ENCODE assay signal across 8 mouse cellular contexts in genomic region chr6:3967676-3968626, GRCm38 (mm10). TPM values are rescaled to one million over a fixed set of nuclear protein-coding genes. Genes with fewer than 3 reads are reported as not detected.
DNase-seq lines count a peak whose midpoint lies in the region; ATAC-seq and TF ChIP-seq lines count a peak whose summit lies in the region.

No protein-coding gene starts in this region.

- H3K4me2 ChIP-seq in embryonic facial prominence, embryonic 13.5 days, result peak overlapping the region; percentile 54
- peak overlapping the region; percentile 76 for H3K4me2 ChIP-seq in heart, embryonic 11.5 days
- peak overlapping the region; percentile 55 for H3K4me2 ChIP-seq in lung, embryonic 14.5 days
- peak overlapping the region; percentile 40 for H3K4me2 ChIP-seq in neural tube, embryonic 15.5 days

- intact Hi-C loops in left cerebral cortex, adult 2 months (cut with DNase I), result no loop called here

- no peak for ATAC-seq in embryonic facial prominence, embryonic 13.5 days (ENCODE audit: insufficient number of reproducible peaks, insufficient read depth, low FRiP score, low TSS enrichment, low read depth)
- no peak; the same call in 1 of the 2 replicates for ATAC-seq in heart, embryonic 11.5 days (replicated peaks; ENCODE audit: insufficient number of reproducible peaks, low FRiP score, low TSS enrichment)
- ATAC-seq in lung, embryonic 14.5 days (ENCODE audit: insufficient read depth), result peak; percentile 66; the same call in 1 of the 2 replicates
- no peak for ATAC-seq in neural tube, embryonic 15.5 days (ENCODE audit: low FRiP score)
- ATAC-seq in erythroblast, adult 5-6 weeks (replicated peaks; ENCODE audit: low FRiP score, poor library complexity, severe bottlenecking), result no peak

- no peak for TF ChIP-seq CTCF in left cerebral cortex, adult 2 months (IDR thresholded peaks at IDR 0.05)
- no peak for TF ChIP-seq CTCF in lung, embryonic 14.5 days (IDR thresholded peaks at IDR 0.05; ENCODE audit: low read depth)

- no peaks in the 10 kb centered on the region for H3K36me3 ChIP-seq in embryonic facial prominence, embryonic 13.5 days
- H3K36me3 ChIP-seq in heart, embryonic 11.5 days (ENCODE audit: control insufficient read depth, insufficient read depth, low read length), result no peaks in the 10 kb centered on the region
- H3K36me3 ChIP-seq in lung, embryonic 14.5 days (ENCODE audit: insufficient read depth), result no peaks in the 10 kb centered on the region
- H3K36me3 ChIP-seq in neural tube, embryonic 15.5 days, result no peaks in the 10 kb centered on the region

- H3K27ac ChIP-seq in left cerebral cortex, adult 2 months, result no peak overlapping the region
- no peak overlapping the region for H3K27ac ChIP-seq in embryonic facial prominence, embryonic 13.5 days
- H3K27ac ChIP-seq in heart, embryonic 11.5 days (ENCODE audit: low read depth, low read length), result no peak overlapping the region
- no peak overlapping the region for H3K27ac ChIP-seq in lung, embryonic 14.5 days (ENCODE audit: low read depth)
- no peak overlapping the region for H3K27ac ChIP-seq in neural tube, embryonic 15.5 days (replicated peaks)

- DNase-seq in left cerebral cortex, adult 2 months (ENCODE audit: extremely low spot score in 1 of 2, low spot score in 2 of 2), result peak; percentile 11 to 21
- DNase-seq in left cerebral cortex, adult 11 months (ENCODE audit: low spot score), result no peak
- peak; percentile 13 for DNase-seq in kidney, adult 9 months
- DNase-seq in lung, embryonic 14.5 days, result peak; percentile 67

- H3K27me3 ChIP-seq in embryonic facial prominence, embryonic 13.5 days, result peaks cover 14% of the 10 kb centered on the region
- H3K27me3 ChIP-seq in heart, embryonic 11.5 days (ENCODE audit: control insufficient read depth, insufficient read depth, low read length), result no peaks in the 10 kb centered on the region
- no peaks in the 10 kb centered on the region for H3K27me3 ChIP-seq in lung, embryonic 14.5 days (ENCODE audit: insufficient read depth, low read length)
- H3K27me3 ChIP-seq in neural tube, embryonic 15.5 days (replicated peaks), result no peaks in the 10 kb centered on the region

- peaks cover 6% of the 10 kb centered on the region; the same call in 1 of the 2 replicates for H3K4me1 ChIP-seq in embryonic facial prominence, embryonic 13.5 days
- no peaks in the 10 kb centered on the region; the same call in 1 of the 2 replicates for H3K4me1 ChIP-seq in heart, embryonic 11.5 days (ENCODE audit: control insufficient read depth, insufficient read depth, low read length)
- H3K4me1 ChIP-seq in lung, embryonic 14.5 days (ENCODE audit: insufficient read depth), result no peaks in the 10 kb centered on the region
- H3K4me1 ChIP-seq in neural tube, embryonic 15.5 days, result no peaks in the 10 kb centered on the region

- 26% methylated on average over 31 of the region's 31 CpGs for WGBS in embryonic facial prominence, embryonic 13.5 days
- WGBS in heart, embryonic 11.5 days (ENCODE audit: insufficient replicate concordance), result 10% methylated on average over 31 of the region's 31 CpGs
- whole genome bisulfite sequencing in lung, embryonic 14.5 days, result 17% methylated on average over 31 of the region's 31 CpGs
- 30% methylated on average over 31 of the region's 31 CpGs for WGBS in neural tube, embryonic 15.5 days

- peak overlapping the region; percentile 16; the same call in 1 of the 2 replicates for H3K4me3 ChIP-seq in left cerebral cortex, adult 2 months
- H3K4me3 ChIP-seq in embryonic facial prominence, embryonic 13.5 days, result peak overlapping the region; percentile 25
- H3K4me3 ChIP-seq in heart, embryonic 11.5 days (ENCODE audit: low read depth, low read length), result peak overlapping the region; percentile 45
- peak overlapping the region; percentile 26 for H3K4me3 ChIP-seq in lung, embryonic 14.5 days (ENCODE audit: low read depth, low read length)
- H3K4me3 ChIP-seq in neural tube, embryonic 15.5 days (replicated peaks), result no peak overlapping the region; the same call in 1 of the 2 replicates

- no peaks in the 10 kb centered on the region for H3K9me3 ChIP-seq in embryonic facial prominence, embryonic 13.5 days
- H3K9me3 ChIP-seq in heart, embryonic 11.5 days (replicated peaks; ENCODE audit: control insufficient read depth, low read length), result no peaks in the 10 kb centered on the region
- H3K9me3 ChIP-seq in lung, embryonic 14.5 days (ENCODE audit: low read depth, low read length), result no peaks in the 10 kb centered on the region
- no peaks in the 10 kb centered on the region for H3K9me3 ChIP-seq in neural tube, embryonic 15.5 days (replicated peaks)

- H3K9ac ChIP-seq in embryonic facial prominence, embryonic 13.5 days, result no peak overlapping the region
- H3K9ac ChIP-seq in heart, embryonic 11.5 days (ENCODE audit: low read depth, low read length), result peak overlapping the region; percentile 49
- H3K9ac ChIP-seq in lung, embryonic 14.5 days, result no peak overlapping the region
- H3K9ac ChIP-seq in neural tube, embryonic 15.5 days (replicated peaks), result no peak overlapping the region

RNA-seq across cellular contexts. Expression of gene Tfpi2, which starts 20.8 kb away (rescaled TPM):
- not detected for total RNA-seq in left cerebral cortex, adult 2 months (2021)
- 1.5 TPM in 2 replicates for polyA plus RNA-seq in embryonic facial prominence, embryonic 13.5 days (2015; fragmentation: Nextera tagmentation; extraction: Ambion mirVana)
- polyA plus RNA-seq in heart, embryonic 11.5 days (2014; fragmentation: Nextera tagmentation; extraction: Ambion mirVana), result 4.0 and 4.6 TPM in 2 replicates
- polyA plus RNA-seq in lung, embryonic 14.5 days (2014; fragmentation: Nextera tagmentation; extraction: Ambion mirVana), result 1.7 and 2.9 TPM in 2 replicates
- polyA plus RNA-seq in neural tube, embryonic 15.5 days (2015; fragmentation: Nextera tagmentation; extraction: Ambion mirVana), result 0.42 and 1.6 TPM in 2 replicates
- not detected in 2 replicates for total RNA-seq in erythroblast, adult 5-6 weeks (2015; ENCODE audit: low replicate concordance)
- not detected in 2 replicates for total RNA-seq in erythroblast, adult 5-6 weeks (2017; ENCODE audit: low replicate concordance)

RNA-seq across cellular contexts. Expression of gene Gngt1, which starts 25.6 kb away (rescaled TPM):
- total RNA-seq in left cerebral cortex, adult 2 months (2021), result not detected
- polyA plus RNA-seq in embryonic facial prominence, embryonic 13.5 days (2015; fragmentation: Nextera tagmentation; extraction: Ambion mirVana), result 0.30 and 0.41 TPM in 2 replicates
- not detected in 2 replicates for polyA plus RNA-seq in heart, embryonic 11.5 days (2014; fragmentation: Nextera tagmentation; extraction: Ambion mirVana)
- not detected in 2 replicates for polyA plus RNA-seq in lung, embryonic 14.5 days (2014; fragmentation: Nextera tagmentation; extraction: Ambion mirVana)
- polyA plus RNA-seq in neural tube, embryonic 15.5 days (2015; fragmentation: Nextera tagmentation; extraction: Ambion mirVana), result not detected in 2 replicates
- total RNA-seq in erythroblast, adult 5-6 weeks (2015; ENCODE audit: low replicate concordance), result not detected in 2 replicates
- total RNA-seq in erythroblast, adult 5-6 weeks (2017; ENCODE audit: low replicate concordance), result not detected in 2 replicates

RNA-seq across cellular contexts. Expression of gene Gng11, which starts 35.8 kb away (rescaled TPM):
- total RNA-seq in left cerebral cortex, adult 2 months (2021), result 1 to 10 TPM; 8.5 to 9.8 TPM
- polyA plus RNA-seq in embryonic facial prominence, embryonic 13.5 days (2015; fragmentation: Nextera tagmentation; extraction: Ambion mirVana), result 63.7 and 70.9 TPM in 2 replicates
- polyA plus RNA-seq in heart, embryonic 11.5 days (2014; fragmentation: Nextera tagmentation; extraction: Ambion mirVana), result 69.3 and 71.5 TPM in 2 replicates
- polyA plus RNA-seq in lung, embryonic 14.5 days (2014; fragmentation: Nextera tagmentation; extraction: Ambion mirVana), result 116 and 117 TPM in 2 replicates
- 29.2 and 35.9 TPM in 2 replicates for polyA plus RNA-seq in neural tube, embryonic 15.5 days (2015; fragmentation: Nextera tagmentation; extraction: Ambion mirVana)
- 1.2 TPM in 1 of 2 replicates, not detected in the other for total RNA-seq in erythroblast, adult 5-6 weeks (2015; ENCODE audit: low replicate concordance)
- 1.3 TPM in 1 of 2 replicates, not detected in the other for total RNA-seq in erythroblast, adult 5-6 weeks (2017; ENCODE audit: low replicate concordance)
